Mouse (Mus musculus): ENCODE results near the gene Itgae. TPM values are rescaled to one million over a fixed set of nuclear protein-coding genes. Genes with fewer than 3 reads are reported as not detected.

Itgae gene
- total and polyA plus RNA-seq, 3 experiments = 0.17 to 0.26 (median 0.21) TPM

GRCm38 (mm10) chr11:73111414-73111813 is 21.0 kb downstream of the Itgae start:
- no peaks in the 10 kb centered on the region for H3K27me3 ChIP-seq (replicated peaks)
- H3K9me3 ChIP-seq (replicated peaks; ENCODE audit: low read length) = no peaks in the 10 kb centered on the region
- no peaks in the 10 kb centered on the region for H3K36me3 ChIP-seq (replicated peaks in 1 of 2; ENCODE audit: control insufficient read depth in 1 of 2, insufficient read depth in 1 of 2, low read length in 1 of 2)
- no peak overlapping the region for H3K4me3 ChIP-seq (replicated peaks in 1 of 3; ENCODE audit: low read depth in 2 of 3, low read length in 2 of 3, poor library complexity in 1 of 3)
- H3K9ac ChIP-seq (ENCODE audit: insufficient read depth, low read depth) = no peak overlapping the region
- no peak overlapping the region for H3K4me2 ChIP-seq (ENCODE audit: insufficient read depth, low read depth, poor library complexity, severe bottlenecking)
- no peaks in the 10 kb centered on the region for H3K79me2 ChIP-seq (replicated peaks; ENCODE audit: control insufficient read depth, extremely low read depth, insufficient read depth, poor library complexity, severe bottlenecking)
- no peak overlapping the region for H3K27ac ChIP-seq (ENCODE audit: insufficient read depth, low read depth)
- in situ Hi-C loops (cut with MboI; ENCODE audit: low pct_ligation_motif_present, low pct_unique_long_range_greater_than_20kb, low sequenced_read_pairs) = no loop called here
- dilution Hi-C loops (cut with MboI; ENCODE audit: extremely low pct_ligation_motif_present, extremely low pct_unique_long_range_greater_than_20kb, low sequenced_read_pairs) = no loop called here
- H3K4me1 ChIP-seq (ENCODE audit: control insufficient read depth in 1 of 2, insufficient read depth in 2 of 2) = peaks cover 0 to 24% of the 10 kb centered on the region in 2 experiments; a peak in 2 of 4 replicates
- TF ChIP-seq NRF1 (IDR thresholded peaks at IDR 0.05; ENCODE audit: low read depth, low read length) (no peak), MEF2A (IDR thresholded peaks at IDR 0.05; ENCODE audit: borderline replicate concordance, low read depth, low read length) (no peak), MXI1 (IDR thresholded peaks at IDR 0.05; ENCODE audit: low read depth, low read length) (no peak), CTCF (conservative IDR thresholded peaks at IDR 0.05 in 1 of 2, IDR thresholded peaks at IDR 0.05 in 1 of 2; ENCODE audit: low read depth in 2 of 2, low read length in 2 of 2) (no peak), E2F4 (IDR thresholded peaks at IDR 0.05; ENCODE audit: insufficient replicate concordance, low read depth, low read length) (no peak), JUND (conservative IDR thresholded peaks at IDR 0.05; ENCODE audit: low read depth, low read length) (no peak), TCF12 (IDR thresholded peaks at IDR 0.05; ENCODE audit: low read depth, low read length) (no peak), CHD2 (IDR thresholded peaks at IDR 0.05; ENCODE audit: low read length) (no peak), ZNF384 (IDR thresholded peaks at IDR 0.05; ENCODE audit: low read depth, low read length) (no peak), ZC3H11A (IDR thresholded peaks at IDR 0.05; ENCODE audit: low read depth, low read length) (no peak), CHD1 (IDR thresholded peaks at IDR 0.05; ENCODE audit: low read depth, low read length) (no peak), SMC3 (IDR thresholded peaks at IDR 0.05; ENCODE audit: low read depth, low read length) (no peak), EP300 (IDR thresholded peaks at IDR 0.05; ENCODE audit: low read length) (no peak), BHLHE40 (IDR thresholded peaks at IDR 0.05; ENCODE audit: low read depth, low read length) (no peak), RCOR1 (conservative IDR thresholded peaks at IDR 0.05; ENCODE audit: low read depth, low read length) (no peak), JUN (IDR thresholded peaks at IDR 0.05; ENCODE audit: insufficient read depth, low read depth, low read length) (no peak), MAZ (IDR thresholded peaks at IDR 0.05; ENCODE audit: low read depth, low read length) (no peak), USF2 (conservative IDR thresholded peaks at IDR 0.05; ENCODE audit: low read depth, low read length) (no peak)
- no peak for DNase-seq (ENCODE audit: extremely low read depth)

DNA sequence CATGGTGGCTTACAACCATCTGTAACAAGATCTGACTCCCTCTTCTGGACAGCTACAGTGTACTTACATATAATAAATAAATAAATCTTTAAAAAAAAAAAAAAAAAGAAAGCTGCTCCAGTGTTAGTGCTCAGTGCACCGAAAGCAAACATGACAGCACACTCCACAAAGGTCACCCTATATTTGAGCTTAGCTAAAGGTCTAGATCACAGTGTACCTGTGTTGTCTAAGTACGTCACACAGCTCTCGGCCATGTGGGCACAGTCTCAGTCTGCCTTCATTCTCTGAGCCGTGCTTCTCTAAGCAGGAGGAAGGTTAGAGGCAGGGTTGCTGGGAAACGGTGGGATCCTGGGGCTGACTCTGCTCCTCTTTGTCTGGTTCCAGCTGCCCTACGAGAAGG is 36.1 kb downstream of the Itgae start:
- Histone ChIP-seq H3K79me2 (replicated peaks; ENCODE audit: control insufficient read depth, extremely low read depth, insufficient read depth, poor library complexity, severe bottlenecking) (no peaks in the 10 kb centered on the region; the same call in 1 of the 2 replicates), H3K9ac (ENCODE audit: insufficient read depth, low read depth) (no peak overlapping the region), H3K4me2 (ENCODE audit: insufficient read depth, low read depth, poor library complexity, severe bottlenecking) (no peak overlapping the region), H3K9me3 (replicated peaks; ENCODE audit: low read length) (no peaks in the 10 kb centered on the region), H3K4me3 (replicated peaks in 1 of 3; ENCODE audit: low read depth in 2 of 3, low read length in 2 of 3, poor library complexity in 1 of 3) (no peak overlapping the region), H3K4me1 (ENCODE audit: control insufficient read depth in 1 of 2, insufficient read depth in 2 of 2) (peaks cover 9 to 35% of the 10 kb centered on the region in 2 experiments), H3K27ac (ENCODE audit: insufficient read depth, low read depth) (no peak overlapping the region), H3K27me3 (replicated peaks) (no peaks in the 10 kb centered on the region), H3K36me3 (replicated peaks in 1 of 2; ENCODE audit: control insufficient read depth in 1 of 2, insufficient read depth in 1 of 2, low read length in 1 of 2) (peaks cover 11 to 72% of the 10 kb centered on the region in 2 experiments)
- dilution Hi-C loops (cut with MboI; ENCODE audit: extremely low pct_ligation_motif_present, extremely low pct_unique_long_range_greater_than_20kb, low sequenced_read_pairs) = no loop called here
- no peak for DNase-seq (ENCODE audit: extremely low read depth)
- in situ Hi-C loops (cut with MboI; ENCODE audit: low pct_ligation_motif_present, low pct_unique_long_range_greater_than_20kb, low sequenced_read_pairs) = loop anchor here (25.0 kb wide), 1 partner anchor 1236 kb away; the partner anchor contains the start of genes Olfr411 and Olfr412
- TF ChIP-seq UBTF (IDR thresholded peaks at IDR 0.05; ENCODE audit: low read depth, low read length) = no peak
- no peak for TF ChIP-seq MEF2A (IDR thresholded peaks at IDR 0.05; ENCODE audit: borderline replicate concordance, low read depth, low read length)
- TF ChIP-seq ZMIZ1 (IDR thresholded peaks at IDR 0.05; ENCODE audit: low read depth, low read length) = no peak
- no peak for TF ChIP-seq NRF1 (IDR thresholded peaks at IDR 0.05; ENCODE audit: low read depth, low read length)

Measured in CH12.LX (cell line).